Mouse (Mus musculus) liver, embryonic 11.5 days (tissue): ENCODE measurements around the gene Mbnl2. TPM values are rescaled to one million over a fixed set of nuclear protein-coding genes. Genes with fewer than 3 reads are reported as not detected.

Experiments
- ATAC-seq: fragments of 200-750 bp; cut with Nextera tagmentation; replicated peaks from 2 replicates; pipeline ENCODE4 v1.8.0; 2017; ENCODE audit warnings: moderate number of reproducible peaks, mild to moderate bottlenecking, moderate TSS enrichment, moderate library complexity; ENCODE audit not compliant: low FRiP score
- DNase-seq: peaks from one replicate; pipeline ENCODE4 v3.0.0-alpha.2; 2017; ENCODE audit warnings: low spot score
- H3K27ac ChIP-seq: fragments of 300-500 bp; sonication (generic); 2 replicates; pipeline ENCODE4 v1.5.1; 2014; ENCODE audit warnings: mild to moderate bottlenecking, low read depth, low read length, control low read depth
- H3K27me3 ChIP-seq: fragments of 300-500 bp; sonication (generic); replicated peaks from 2 replicates; pipeline ENCODE4 v1.6.1; 2014; ENCODE audit warnings: low read length, mixed read lengths; ENCODE audit not compliant: control insufficient read depth, insufficient read depth
- H3K36me3 ChIP-seq: fragments of 300-500 bp; sonication (generic); 2 replicates; pipeline ENCODE4 v1.6.1; 2014; ENCODE audit warnings: mild to moderate bottlenecking, low read length, moderate library complexity, mixed read lengths; ENCODE audit not compliant: control insufficient read depth, insufficient read depth
- H3K4me1 ChIP-seq: fragments of 300-500 bp; sonication (generic); replicated peaks from 2 replicates; pipeline ENCODE4 v1.6.1; 2014; ENCODE audit warnings: low read length, mixed read lengths; ENCODE audit not compliant: control insufficient read depth, insufficient read depth
- H3K4me2 ChIP-seq: fragments of 300-500 bp; sonication (generic); 2 replicates; pipeline ENCODE4 v1.6.1; 2014; ENCODE audit warnings: mild to moderate bottlenecking, control low read depth, moderate library complexity
- H3K4me3 ChIP-seq: fragments of 300-500 bp; sonication (generic); 2 replicates; pipeline ENCODE4 v1.5.1; 2014; ENCODE audit warnings: low read depth, low read length, control low read depth
- H3K9ac ChIP-seq: fragments of 300-500 bp; sonication (generic); 2 replicates; pipeline ENCODE4 v1.6.1; 2014; ENCODE audit warnings: low read depth, low read length, control low read depth
- H3K9me3 ChIP-seq: fragments of 300-500 bp; sonication (generic); 2 replicates; pipeline ENCODE4 v1.6.1; 2016; ENCODE audit warnings: low read length, inconsistent platforms, mixed read lengths; ENCODE audit not compliant: control insufficient read depth
- WGBS: fragments of 180-500 bp; shearing (Covaris S2); extraction: QIAGEN DNeasy Blood & Tissue Kit; methylation state at CpG from one replicate; pipeline ENCODE4 v1.1.7; 2014; 5-methylcytosine and 5-hydroxymethylcytosine counted together
- polyA plus RNA-seq: library from polyadenylated mRNA; unstranded; fragments of >200 nt; fragmentation: Nextera tagmentation; extraction: Ambion mirVana; gene quantifications from 2 replicates; pipeline ENCODE4 v1.2.1, GENCODE M21; 2014

Gene Mbnl2
- polyA plus RNA-seq, 1 experiment from 2014 or later = 38.2 TPM

- H3K27me3 ChIP-seq = no peaks in the 10 kb centered on the region
- H3K27ac ChIP-seq = no peak overlapping the region
- no peak overlapping the region for H3K4me2 ChIP-seq
- DNase-seq (no peak), ATAC-seq (no peak)
- no peak overlapping the region for H3K4me3 ChIP-seq
- 87% methylated on average over 5 of the region's 5 CpGs for WGBS
- no peak overlapping the region for H3K9ac ChIP-seq
- H3K9me3 ChIP-seq = no peaks in the 10 kb centered on the region
- no peaks in the 10 kb centered on the region for H3K36me3 ChIP-seq
- H3K4me1 ChIP-seq = peaks cover 8% of the 10 kb centered on the region
Measured at GRCm38 (mm10) chr14:120368456-120368855, 93.0 kb downstream of the Mbnl2 start.

GRCm38 (mm10) chr14:120368914-120369391 is 93.5 kb downstream of the Mbnl2 start:
- WGBS = 64% methylated on average over 8 of the region's 8 CpGs
- H3K27ac ChIP-seq = no peak overlapping the region
- no peaks in the 10 kb centered on the region for H3K36me3 ChIP-seq
- H3K9ac ChIP-seq = no peak overlapping the region
- DNase-seq (no peak), ATAC-seq (no peak)
- H3K4me2 ChIP-seq = no peak overlapping the region
- H3K27me3 ChIP-seq = no peaks in the 10 kb centered on the region
- peaks cover 5% of the 10 kb centered on the region for H3K4me1 ChIP-seq
- H3K4me3 ChIP-seq = no peak overlapping the region
- no peaks in the 10 kb centered on the region for H3K9me3 ChIP-seq

- no peak overlapping the region for H3K27ac ChIP-seq
Measured at GRCm38 (mm10) chr14:120370044-120370443, 94.6 kb downstream of the Mbnl2 start.

GRCm38 (mm10) chr14:120370631-120371030 is 95.2 kb downstream of the Mbnl2 start:
- Histone ChIP-seq H3K4me2 (no peak overlapping the region), H3K27ac (no peak overlapping the region), H3K9ac (no peak overlapping the region), H3K9me3 (no peaks in the 10 kb centered on the region), H3K4me1 (peaks cover 5% of the 10 kb centered on the region), H3K36me3 (no peaks in the 10 kb centered on the region), H3K4me3 (no peak overlapping the region), H3K27me3 (no peaks in the 10 kb centered on the region)
- ATAC-seq = no peak
- 81% methylated on average over 10 of the region's 11 CpGs for WGBS
- DNase-seq = no peak

More at GRCm38 (mm10) chr14:120370044-120370443, 94.6 kb downstream of the Mbnl2 start:
- 72% methylated on average over 9 of the region's 14 CpGs for WGBS
- Histone ChIP-seq H3K9ac (no peak overlapping the region), H3K27me3 (no peaks in the 10 kb centered on the region), H3K9me3 (no peaks in the 10 kb centered on the region), H3K4me1 (peaks cover 5% of the 10 kb centered on the region), H3K4me3 (no peak overlapping the region), H3K4me2 (no peak overlapping the region), H3K36me3 (no peaks in the 10 kb centered on the region)
- DNase-seq (no peak), ATAC-seq (no peak)

GRCm38 (mm10) chr14:120371174-120371573 is 95.7 kb downstream of the Mbnl2 start:
- H3K4me3 ChIP-seq = no peak overlapping the region
- no peak overlapping the region for H3K27ac ChIP-seq
- H3K27me3 ChIP-seq = no peaks in the 10 kb centered on the region
- ATAC-seq = no peak
- H3K9ac ChIP-seq = no peak overlapping the region
- WGBS = 73% methylated on average over 5 of the region's 5 CpGs
- H3K4me1 ChIP-seq = peaks cover 5% of the 10 kb centered on the region
- no peak overlapping the region for H3K4me2 ChIP-seq
- H3K36me3 ChIP-seq = no peaks in the 10 kb centered on the region
- H3K9me3 ChIP-seq = no peaks in the 10 kb centered on the region
- DNase-seq = no peak

- Histone ChIP-seq H3K9ac (no peak overlapping the region), H3K9me3 (no peaks in the 10 kb centered on the region), H3K27ac (no peak overlapping the region), H3K4me2 (no peak overlapping the region), H3K36me3 (no peaks in the 10 kb centered on the region), H3K4me1 (peaks cover 5% of the 10 kb centered on the region), H3K27me3 (no peaks in the 10 kb centered on the region), H3K4me3 (no peak overlapping the region)
- no peak for ATAC-seq
- WGBS = 67% methylated on average over 11 of the region's 11 CpGs
- no peak for DNase-seq
Measured at GRCm38 (mm10) chr14:120373026-120374024, 97.9 kb downstream of the Mbnl2 start.

- H3K27me3 ChIP-seq = no peaks in the 10 kb centered on the region
- H3K9ac ChIP-seq = no peak overlapping the region
- no peak for DNase-seq
- no peak overlapping the region for H3K4me3 ChIP-seq
- peaks cover 2% of the 10 kb centered on the region; the same call in 1 of the 2 replicates for H3K4me1 ChIP-seq
- no peak overlapping the region for H3K4me2 ChIP-seq
- ATAC-seq = no peak
- 94% methylated on average over 14 of the region's 14 CpGs for WGBS
- H3K36me3 ChIP-seq = no peaks in the 10 kb centered on the region; the same call in 1 of the 2 replicates
- H3K9me3 ChIP-seq = no peaks in the 10 kb centered on the region
- no peak overlapping the region for H3K27ac ChIP-seq
Measured at GRCm38 (mm10) chr14:120374786-120375185, 99.3 kb downstream of the Mbnl2 start.

GRCm38 (mm10) chr14:120377192-120377591 is 101.7 kb downstream of the Mbnl2 start:
- ATAC-seq = no peak; the same call in 1 of the 2 replicates
- WGBS = 85% methylated on average over 4 of the region's 4 CpGs

More at GRCm38 (mm10) chr14:120377192-120377591, 101.7 kb downstream of the Mbnl2 start:
- DNase-seq = no peak
- Histone ChIP-seq H3K9ac (no peak overlapping the region), H3K27ac (no peak overlapping the region), H3K36me3 (no peaks in the 10 kb centered on the region; the same call in 1 of the 2 replicates), H3K4me3 (no peak overlapping the region), H3K4me2 (no peak overlapping the region), H3K9me3 (no peaks in the 10 kb centered on the region), H3K4me1 (no peaks in the 10 kb centered on the region; the same call in 1 of the 2 replicates), H3K27me3 (no peaks in the 10 kb centered on the region)
